ENCODE assay signal across 19 mouse cellular contexts in the genomic region with DNA sequence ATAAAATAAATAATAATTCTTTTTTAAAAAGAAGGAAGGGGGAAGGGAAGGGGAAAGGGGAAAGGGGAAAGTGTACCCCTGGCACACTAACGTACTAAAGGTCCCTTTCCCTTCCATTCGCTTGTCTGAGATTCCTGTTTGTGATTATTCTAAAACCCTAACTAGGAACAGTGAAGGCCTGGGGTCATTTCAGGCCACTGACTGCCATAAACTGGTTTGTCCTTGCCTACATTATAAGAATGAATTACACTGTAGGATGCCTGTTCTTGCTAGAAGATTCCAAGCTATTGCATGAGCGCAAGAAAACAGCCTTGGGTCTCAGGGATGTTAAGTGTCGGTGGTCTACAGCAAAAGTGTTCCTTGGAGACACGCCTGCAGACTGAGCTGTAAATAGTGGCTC.
DNase-seq lines count a peak whose midpoint lies in the region; TF ChIP-seq lines count a peak whose summit lies in the region.
"Had no signal": no experiment of that assay in that cellular context is flagged by ENCODE, and none has a peak within 500 bp of the region (broad histone marks: within the 10 kb centered on the region; RNA-seq: fewer than 3 reads in every experiment).

No protein-coding gene starts in this region.

- no peaks in the 10 kb centered on the region; the same call in 1 of the 2 replicates for H3K36me3 ChIP-seq in kidney, adult 2 months (ENCODE audit: control insufficient read depth, insufficient read depth, low read length)

- H3K27me3 ChIP-seq in kidney, adult 2 months (replicated peaks; ENCODE audit: control insufficient read depth, insufficient read depth, low read length) = no peaks in the 10 kb centered on the region
- H3K27me3 ChIP-seq: embryonic facial prominence, embryonic 12.5 days; embryonic facial prominence, embryonic 15.5 days had no signal

- no peak for TF ChIP-seq CTCF in kidney, adult 2 months (conservative IDR thresholded peaks at IDR 0.05; ENCODE audit: insufficient read depth, insufficient read length, low read depth, low read length)

- H3K4me3 ChIP-seq in kidney, adult 2 months (ENCODE audit: insufficient read depth, low read depth, low read length) = no peak overlapping the region
- H3K4me3 ChIP-seq: embryonic facial prominence, embryonic 12.5 days; embryonic facial prominence, embryonic 15.5 days; gastrocnemius, adult 2 months; hindbrain, embryonic 10.5 days had no signal

- no peak for TF ChIP-seq POLR2A in kidney, adult 2 months (IDR thresholded peaks at IDR 0.05; ENCODE audit: low read depth, low read length)

- WGBS in kidney, adult 2 months = 41% methylated on average over 5 of the region's 5 CpGs

- no peak overlapping the region for H3K27ac ChIP-seq in kidney, adult 2 months (ENCODE audit: insufficient read depth, low read depth, low read length)
- H3K27ac ChIP-seq: embryonic facial prominence, embryonic 12.5 days; embryonic facial prominence, embryonic 15.5 days; gastrocnemius, adult 2 months; hindbrain, embryonic 10.5 days; hindbrain, embryonic 14.5 days; hindbrain, postnatal 0 days had no signal

- 0 out of 2 replicates have a peak, but pooled peaks cover 3% of the 10 kb centered on the region for H3K4me1 ChIP-seq in kidney, adult 2 months (ENCODE audit: control insufficient read depth, insufficient read depth, low read length)
- H3K4me1 ChIP-seq: embryonic facial prominence, embryonic 12.5 days; embryonic facial prominence, embryonic 15.5 days; hindbrain, embryonic 10.5 days had no signal

- peak; percentile 44 for DNase-seq in kidney, adult 2 months
- no peak for DNase-seq in kidney, postnatal 4 days
- peak; percentile 41 for DNase-seq in kidney, postnatal 10 days
- peak; percentile 38 to 60 for DNase-seq in kidney, postnatal 25 days
- no peak for DNase-seq in adrenal gland, adult 2 months
- no peak for DNase-seq in cerebellum, adult 11-12 months
- DNase-seq: adrenal gland, postnatal 10 days; adrenal gland, postnatal 36 days; cerebellum, adult 2 months; cerebellum, adult 9-11 months; cerebellum, postnatal 25 days; forebrain, postnatal 0 days; gastrocnemius, adult 2 months; gastrocnemius, postnatal 14 days had no signal

Comparison
In these comparisons a context has a peak if more than half of its experiments do, and no peak if none do; other contexts are left out.
1. DNase-seq: peak in kidney, adult 2 months (single experiment), kidney, postnatal 10 days (single experiment) and kidney, postnatal 25 days (2 of 2); none in kidney, postnatal 4 days (0 of 2), adrenal gland, adult 2 months (single experiment) and cerebellum, adult 11-12 months (single experiment).